Mouse (Mus musculus): ENCODE measurements at regions not wholly inside any gene's neighbourhood (a gene's known extent, or its start where the extent isn't known, plus 50 kb on each side); places are given as distances from the start of the nearest gene placed in this dataset.
"Not testable (repeated sequence)": the region's sequence is repeated elsewhere in the genome, so short reads cannot be mapped to it uniquely, and the experiment has no call there.

DNA sequence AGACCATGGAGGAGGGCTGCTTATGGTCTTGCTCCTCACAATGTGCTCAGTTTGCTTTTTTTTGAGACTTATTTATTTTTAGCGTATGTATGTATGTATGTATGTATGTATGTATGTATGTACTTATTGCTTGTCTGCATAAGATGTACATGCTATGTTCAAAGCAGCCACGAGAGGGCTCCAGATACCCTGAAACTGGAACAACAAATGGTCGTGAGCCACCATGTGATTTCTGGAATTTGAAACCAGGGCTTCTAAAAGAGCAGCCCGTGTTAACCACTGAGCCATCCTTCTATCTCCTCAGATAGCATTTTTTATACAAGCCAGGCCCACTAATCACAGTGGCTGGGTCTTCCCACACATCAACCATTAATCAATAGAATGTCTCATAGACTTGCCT lies 611.2 kb downstream of the 5730507C01Rik start:
- DNase-seq (ENCODE audit: low spot score in 2 of 2): no peak

DNA sequence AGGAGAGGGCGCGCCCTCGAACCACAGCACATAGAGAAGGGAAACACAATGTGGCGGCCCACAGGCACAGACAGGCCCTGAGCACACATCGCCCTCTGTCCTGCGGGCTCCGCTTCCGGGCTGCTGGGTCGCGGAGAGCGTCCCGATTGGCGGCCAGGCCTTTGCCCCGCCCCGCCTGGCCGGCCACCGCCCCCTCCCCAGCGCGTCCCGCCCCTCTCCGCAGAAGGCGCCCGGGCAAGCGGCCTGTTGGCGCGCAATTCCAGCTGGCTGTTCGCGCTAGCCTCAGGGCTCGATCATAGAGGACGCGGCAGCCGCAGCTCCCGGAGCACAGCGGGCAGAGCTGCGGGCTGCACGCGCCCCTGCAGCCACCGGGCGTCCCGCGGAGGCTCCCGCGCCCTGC lies 661.3 kb downstream of the 5730507C01Rik start:
- DNase-seq (ENCODE audit: low spot score in 2 of 2): no peak

DNA sequence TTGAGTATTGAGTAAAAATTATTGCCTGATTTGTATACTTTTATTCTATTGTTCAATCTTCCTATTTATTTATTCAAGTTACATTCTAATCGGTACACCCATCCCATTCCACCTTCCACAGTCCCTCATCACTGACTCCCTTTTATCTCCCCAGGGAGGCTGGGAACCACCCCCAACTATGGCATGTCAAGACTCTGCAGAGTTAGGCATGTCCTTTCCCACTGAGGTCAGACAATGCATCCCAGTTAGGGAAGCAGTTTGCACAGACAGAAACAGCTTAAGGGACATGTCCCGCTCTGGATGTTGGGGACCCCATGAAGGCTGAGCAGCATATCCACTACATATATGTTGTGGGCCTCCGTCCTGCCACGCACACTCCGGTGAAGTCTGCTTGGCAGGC lies 678.1 kb downstream of the 5730507C01Rik start:
- DNase-seq (ENCODE audit: low spot score in 2 of 2): no peak

DNA sequence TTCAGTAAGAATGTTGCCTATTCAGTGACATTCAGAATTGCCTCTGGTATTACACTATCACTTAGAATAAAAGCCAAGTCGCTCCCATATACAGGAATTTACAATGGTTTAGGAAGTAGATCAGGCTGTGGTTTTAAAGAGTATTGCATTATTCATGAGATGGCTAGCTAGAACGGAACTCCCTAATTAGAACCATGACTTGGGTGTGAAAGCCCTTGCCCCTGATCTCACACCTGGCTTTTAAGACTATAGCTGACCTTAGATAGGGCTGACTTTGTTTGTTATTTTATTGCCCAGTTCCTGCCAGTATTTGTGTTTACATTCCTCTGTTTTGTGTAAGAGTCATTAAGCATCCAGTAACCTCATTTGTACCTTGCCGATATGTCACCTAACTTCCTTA lies 678.7 kb downstream of the 5730507C01Rik start:
- DNase-seq (ENCODE audit: low spot score in 2 of 2): not testable (repeated sequence)

DNA sequence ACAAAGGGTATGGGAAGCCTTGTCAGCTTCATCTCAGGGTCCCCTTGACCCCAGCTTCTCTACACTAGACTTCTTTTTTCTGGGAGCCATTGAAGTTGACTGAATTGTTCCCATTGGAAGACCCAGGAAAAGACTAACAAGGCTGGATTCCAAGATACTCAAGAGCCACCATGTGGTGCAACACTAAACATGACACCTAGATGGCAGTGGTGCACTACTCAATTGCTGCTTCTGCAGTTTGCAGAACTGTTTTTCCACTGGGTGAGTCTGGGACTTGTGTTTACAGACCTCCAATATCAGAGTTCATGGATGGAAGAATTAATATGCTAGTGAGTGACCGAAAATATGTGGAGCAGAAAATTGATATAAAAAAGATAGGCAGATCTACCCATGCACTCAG lies 709.7 kb downstream of the 5730507C01Rik start:
- DNase-seq (ENCODE audit: low spot score in 2 of 2): not testable (repeated sequence)

DNA sequence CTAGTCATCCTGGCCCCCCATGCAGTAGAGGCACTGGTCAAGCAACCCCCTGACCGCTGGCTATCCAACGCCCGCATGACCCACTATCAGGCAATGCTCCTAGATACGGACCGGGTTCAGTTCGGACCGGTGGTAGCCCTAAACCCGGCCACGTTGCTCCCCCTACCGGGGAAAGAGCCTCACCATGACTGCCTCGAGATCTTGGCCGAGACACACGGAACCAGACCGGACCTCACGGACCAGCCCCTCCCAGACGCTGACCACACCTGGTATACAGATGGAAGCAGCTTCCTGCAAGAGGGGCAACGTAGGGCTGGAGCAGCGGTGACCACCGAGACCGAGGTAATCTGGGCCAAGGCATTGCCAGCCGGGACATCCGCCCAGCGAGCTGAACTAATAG lies 707.6 kb upstream of the Gm21863 start:
- DNase-seq (ENCODE audit: low spot score in 2 of 2): not testable (repeated sequence)

DNA sequence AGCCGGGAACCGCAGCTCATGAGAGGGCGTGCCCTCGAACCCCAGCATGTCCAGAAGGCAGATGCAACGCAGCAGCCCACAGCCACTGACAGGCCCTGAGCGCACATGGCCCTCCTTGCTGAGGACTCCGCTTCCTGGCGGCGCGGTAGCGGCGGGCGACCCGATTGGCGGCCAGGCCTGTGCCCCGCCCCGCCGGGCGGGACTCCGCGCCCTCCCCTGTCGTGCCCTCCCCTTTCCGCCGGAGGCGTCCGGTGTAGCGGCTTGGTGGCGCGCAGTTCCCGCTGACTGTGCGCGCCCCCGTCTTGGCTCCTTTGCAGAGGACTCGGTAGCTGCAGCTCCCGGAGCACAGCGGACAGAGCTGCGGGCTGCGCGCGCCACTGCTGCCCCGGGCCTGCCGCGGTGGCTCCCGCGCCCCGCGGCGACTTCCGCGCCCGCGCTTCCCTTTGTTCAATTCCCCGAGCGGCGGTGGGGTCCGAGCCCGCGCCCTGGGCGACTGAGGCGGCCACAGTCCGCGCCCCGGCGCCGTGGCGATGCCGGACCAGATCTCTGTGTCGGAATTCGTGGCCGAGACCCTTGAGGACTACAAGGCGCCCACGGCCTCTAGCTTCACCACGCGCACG lies 665.9 kb upstream of the Gm21863 start:
- peak; percentile 23 to 51 for DNase-seq (ENCODE audit: low spot score in 2 of 2)

DNA sequence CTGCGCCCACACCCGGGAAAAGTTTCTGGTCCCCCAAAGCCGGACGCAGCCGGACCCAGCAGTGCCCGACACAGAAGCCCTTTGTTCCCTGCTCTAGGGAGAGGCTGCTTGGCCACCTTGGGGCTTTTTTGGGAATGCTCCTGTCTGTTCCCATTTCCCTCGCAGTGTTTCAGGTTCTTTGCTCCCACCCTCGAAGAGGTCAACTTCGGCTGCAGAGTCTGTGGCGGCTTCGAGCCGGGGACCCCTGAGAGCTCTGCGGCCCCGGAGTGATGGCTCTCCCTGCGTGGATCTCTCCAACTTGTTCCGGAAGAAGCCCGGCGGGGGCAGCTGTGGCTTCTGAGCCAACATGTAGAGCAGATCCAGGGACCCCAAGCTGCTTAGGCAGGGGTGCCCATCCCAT lies 665.3 kb upstream of the Gm21863 start:
- DNase-seq (ENCODE audit: low spot score in 2 of 2): not testable (repeated sequence)

DNA sequence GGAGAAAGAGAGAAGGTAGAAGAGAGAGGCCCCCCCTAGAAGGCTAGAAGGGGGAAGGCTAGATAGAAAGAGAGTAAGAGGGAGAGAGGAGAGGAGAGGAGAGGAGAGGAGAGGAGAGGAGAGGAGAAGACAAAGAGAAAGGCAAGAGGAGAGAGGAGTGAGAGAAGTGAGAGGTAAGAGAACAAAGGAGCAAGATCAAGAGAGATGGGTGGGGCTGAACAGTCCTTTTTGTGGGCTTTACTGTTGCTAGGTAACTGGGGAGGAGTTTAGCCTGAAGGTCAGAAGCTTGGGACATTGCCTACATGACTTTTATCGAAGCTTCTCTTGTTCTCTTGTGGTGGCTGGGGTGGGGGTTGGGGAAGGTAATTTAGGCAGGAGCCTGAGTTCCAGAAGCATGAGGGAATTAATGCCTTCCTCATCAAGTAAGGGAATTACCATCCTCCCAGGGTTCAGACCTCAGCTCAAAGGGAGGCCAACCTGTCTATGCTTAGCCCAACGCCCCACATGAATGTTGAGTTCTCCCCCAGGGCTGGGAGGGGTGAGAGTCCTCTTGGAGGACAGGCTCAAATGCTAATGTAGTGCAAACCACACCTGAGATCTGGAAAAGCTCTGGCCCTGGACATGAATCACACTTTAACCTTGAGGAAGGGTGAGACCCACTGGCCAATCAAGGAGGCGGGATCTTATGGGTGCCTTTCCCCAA lies 662.1 kb upstream of the Gm21863 start:
- not testable (repeated sequence) for DNase-seq (ENCODE audit: low spot score in 2 of 2)
